Mouse (Mus musculus) kidney, adult 2 months (tissue): ENCODE data around the gene Dupd1.

Experiments
- CTCF ChIP-seq: fragments of 200-500 bp; conservative IDR thresholded peaks from 2 replicates; pipeline ENCODE4 v1.5.1; 2011; ENCODE audit warnings: low read depth, mild to moderate bottlenecking, control low read depth, low read length, moderate library complexity, mixed read lengths; ENCODE audit not compliant: insufficient read depth, insufficient read length
- POLR2A ChIP-seq: fragments of 200-500 bp; IDR thresholded peaks from one replicate; pipeline ENCODE4 v1.6.1; 2011; ENCODE audit warnings: low read depth, low read length, control low read depth

DNA sequence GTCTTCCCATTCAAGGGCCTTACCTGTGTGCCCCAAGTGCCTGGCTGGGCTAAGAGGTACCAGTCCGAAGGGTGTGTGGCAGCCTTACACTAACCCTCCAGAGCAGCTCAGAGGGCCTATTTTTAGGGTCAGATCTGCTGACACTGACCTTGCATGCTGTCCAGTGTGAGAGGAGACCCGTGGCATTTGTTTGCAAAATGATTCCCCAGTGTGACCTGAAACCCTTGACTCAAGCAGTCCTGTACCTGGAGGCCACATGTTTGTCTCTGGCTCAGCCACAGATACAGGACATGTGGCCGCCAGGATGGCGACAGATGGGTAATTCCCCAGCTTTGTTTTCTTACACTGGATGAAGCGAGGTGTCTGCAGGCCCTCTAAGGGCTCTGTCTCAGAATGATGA, at the start of gene Dupd1:
- TF ChIP-seq POLR2A (no peak), CTCF (no peak)
